Mouse (Mus musculus) B cell, adult 67 days (primary cell): ENCODE results near the gene Casq2. TPM values are rescaled to one million over a fixed set of nuclear protein-coding genes. Genes with fewer than 3 reads are reported as not detected.

ENCODE experiments used
- total RNA-seq, 2 experiments: library from RNA; stranded (reverse); gene quantifications; 4 replicates each; pipeline ENCODE4 v1.2.4; 2023

Gene Casq2
- total RNA-seq = not detected

GRCm38 (mm10) chr3:102086283-102086682 lies at the start of gene Casq2:
Gene Casq2 (plus strand): TSS chr3:102086415.

Other genes starting within 250 kb of the Casq2 start
- gene Mab21l3, start 237.5 kb upstream of the Casq2 start, total RNA-seq = not detected
- gene Slc22a15, start 162.0 kb upstream of the Casq2 start, total RNA-seq = 1 to 10 TPM; 1.4 to 1.8 TPM
- gene Nhlh2, start 76.3 kb upstream of the Casq2 start, total RNA-seq = not detected
- gene Vangl1, start 118.3 kb downstream of the Casq2 start, total RNA-seq = not detected